Mouse (Mus musculus) CH12.LX (cell line): Measurements from ENCODE around the gene Lrrc4. TPM values are rescaled to one million over a fixed set of nuclear protein-coding genes. Genes with fewer than 3 reads are reported as not detected.

Experiments
- DNase-seq: peaks from one replicate; pipeline ENCODE4 v3.0.0-alpha.2; 2013; ENCODE audit errors: extremely low read depth
- H3K27ac ChIP-seq: 2 replicates; pipeline ENCODE4 v1.5.1; 2012; ENCODE audit warnings: low read depth, mild to moderate bottlenecking, control low read depth, moderate library complexity; ENCODE audit not compliant: insufficient read depth
- H3K27me3 ChIP-seq: replicated peaks from 2 replicates; pipeline ENCODE3; 2012; ENCODE audit warnings: inconsistent platforms
- H3K36me3 ChIP-seq, 2 experiments: replicated peaks in 1 of 2; 2 replicates each; pipeline versions ENCODE3 to v1.6.1; 2012; ENCODE audit warnings: inconsistent platforms in 1 of 2, low read length in 1 of 2, mild to moderate bottlenecking in 1 of 2, mixed read lengths in 1 of 2, moderate library complexity in 1 of 2; ENCODE audit not compliant: control insufficient read depth in 1 of 2, insufficient read depth in 1 of 2
- H3K4me1 ChIP-seq, 2 experiments: 2 replicates each; pipeline ENCODE4 v1.6.1; 2012; ENCODE audit warnings: inconsistent platforms in 1 of 2, moderate library complexity in 1 of 2; ENCODE audit not compliant: insufficient read depth in 2 of 2, control insufficient read depth in 1 of 2
- H3K4me2 ChIP-seq: 2 replicates; pipeline ENCODE4 v1.6.1; 2012; ENCODE audit warnings: low read depth, mild to moderate bottlenecking, control low read depth; ENCODE audit not compliant: poor library complexity, insufficient read depth, severe bottlenecking
- H3K4me3 ChIP-seq, 3 experiments: fragments of 150-350 bp in 1 of 3; sonication (generic) in 1 of 3; replicated peaks in 1 of 3; 2 replicates each; pipeline versions ENCODE3 to v1.5.1; 2011 to 2012; ENCODE audit warnings: low read depth in 2 of 3, low read length in 2 of 3, mild to moderate bottlenecking in 2 of 3, moderate library complexity in 2 of 3, control low read depth in 1 of 3, improper control_type of control experiment in 1 of 3, inconsistent platforms in 1 of 3, mixed read lengths in 1 of 3; ENCODE audit not compliant: poor library complexity in 1 of 3
- H3K79me2 ChIP-seq: replicated peaks from 2 replicates; pipeline ENCODE4 v1.6.1; 2012; ENCODE audit warnings: mild to moderate bottlenecking, moderate library complexity; ENCODE audit not compliant: control insufficient read depth, poor library complexity, insufficient read depth, severe bottlenecking; ENCODE audit errors: extremely low read depth
- H3K9ac ChIP-seq: 2 replicates; pipeline ENCODE4 v1.6.1; 2012; ENCODE audit warnings: low read depth, mild to moderate bottlenecking, control low read depth, moderate library complexity; ENCODE audit not compliant: insufficient read depth
- H3K9me3 ChIP-seq: replicated peaks from 2 replicates; pipeline ENCODE3; 2012; ENCODE audit warnings: low read length, inconsistent platforms, mixed read lengths
- BHLHE40 ChIP-seq: IDR thresholded peaks from 2 replicates; pipeline ENCODE4 v1.6.1; 2011; ENCODE audit warnings: mild to moderate bottlenecking, low read depth, low read length, improper control_type of control experiment
- CHD1 ChIP-seq: IDR thresholded peaks from 2 replicates; pipeline ENCODE4 v1.6.1; 2012; ENCODE audit warnings: low read depth, low read length, improper control_type of control experiment, inconsistent platforms
- ETS1 ChIP-seq: conservative IDR thresholded peaks from 2 replicates; pipeline ENCODE4 v1.6.1; 2012; ENCODE audit warnings: low read depth, mild to moderate bottlenecking, inconsistent platforms, low read length, improper control_type of control experiment, moderate library complexity
- HCFC1 ChIP-seq: IDR thresholded peaks from 2 replicates; pipeline ENCODE4 v1.6.1; 2012; ENCODE audit warnings: low read depth, mild to moderate bottlenecking, inconsistent platforms, low read length, improper control_type of control experiment
- JUND ChIP-seq: conservative IDR thresholded peaks from 2 replicates; pipeline ENCODE4 v1.6.1; 2011; ENCODE audit warnings: low read depth, low read length, improper control_type of control experiment
- KAT2A ChIP-seq: IDR thresholded peaks from 2 replicates; pipeline ENCODE4 v1.6.1; 2012; ENCODE audit warnings: low read length, improper control_type of control experiment, inconsistent platforms; ENCODE audit not compliant: insufficient replicate concordance
- MAX ChIP-seq: IDR thresholded peaks from 2 replicates; pipeline ENCODE4 v1.6.1; 2011; ENCODE audit warnings: low read length, improper control_type of control experiment
- MEF2A ChIP-seq: IDR thresholded peaks from 2 replicates; pipeline ENCODE4 v1.6.1; 2014; ENCODE audit warnings: low read depth, mild to moderate bottlenecking, inconsistent platforms, low read length, improper control_type of control experiment, borderline replicate concordance
- NRF1 ChIP-seq: IDR thresholded peaks from 2 replicates; pipeline ENCODE4 v1.6.1; 2014; ENCODE audit warnings: low read depth, mild to moderate bottlenecking, inconsistent platforms, low read length, improper control_type of control experiment, moderate library complexity
- PAX5 ChIP-seq: IDR thresholded peaks from 2 replicates; pipeline ENCODE4 v1.6.1; 2012; ENCODE audit warnings: low read length, inconsistent platforms, mixed read lengths
- POLR2A ChIP-seq: IDR thresholded peaks from 2 replicates; pipeline ENCODE4 v1.6.1; 2011; ENCODE audit warnings: low read depth, mild to moderate bottlenecking, improper control_type of control experiment, low read length
- RAD21 ChIP-seq: IDR thresholded peaks from 2 replicates; pipeline ENCODE4 v1.6.1; 2011; ENCODE audit warnings: low read depth, mild to moderate bottlenecking, low read length, improper control_type of control experiment, moderate library complexity
- TBP ChIP-seq: conservative IDR thresholded peaks from 2 replicates; pipeline ENCODE4 v1.6.1; 2011; ENCODE audit warnings: low read depth, low read length, improper control_type of control experiment
- USF1 ChIP-seq: IDR thresholded peaks from 2 replicates; pipeline ENCODE4 v1.6.1; 2014; ENCODE audit warnings: low read depth, mild to moderate bottlenecking, inconsistent platforms, low read length, improper control_type of control experiment
- USF2 ChIP-seq: conservative IDR thresholded peaks from 2 replicates; pipeline ENCODE4 v1.6.1; 2011; ENCODE audit warnings: low read depth, low read length, improper control_type of control experiment
- ZKSCAN1 ChIP-seq: IDR thresholded peaks from 2 replicates; pipeline ENCODE4 v1.6.1; 2012; ENCODE audit warnings: low read depth, inconsistent platforms, low read length, improper control_type of control experiment, borderline replicate concordance
- ZNF384 ChIP-seq: IDR thresholded peaks from 2 replicates; pipeline ENCODE4 v1.6.1; 2012; ENCODE audit warnings: low read depth, low read length, improper control_type of control experiment, inconsistent platforms
- dilution Hi-C: fragments of 300-500 bp; cut with MboI; formaldehyde crosslinking; loops from 2 replicates; pipeline ENCODE4 v1.14.3; 2020; ENCODE audit warnings: low sequenced_read_pairs; ENCODE audit not compliant: extremely low pct_unique_long_range_greater_than_20kb, extremely low pct_ligation_motif_present
- in situ Hi-C: fragments of 300-500 bp; cut with MboI; formaldehyde crosslinking; loops from 3 replicates; pipeline ENCODE4 v1.14.3; 2019; ENCODE audit warnings: low sequenced_read_pairs, low pct_ligation_motif_present, low pct_unique_long_range_greater_than_20kb, mixed read lengths
- polyA plus RNA-seq: library from polyadenylated mRNA; unstranded; fragments of >175 nt; gene quantifications from 2 replicates; pipeline ENCODE4 v1.2.1, GENCODE M21; 2012; ENCODE audit warnings: low read depth; ENCODE audit not compliant: insufficient read length
- total RNA-seq, 2 experiments: library from RNA; depleted of rRNA; stranded (reverse); fragments of 300-350 nt in 1 of 2; fragments of >200 nt in 1 of 2; gene quantifications; 2 replicates each; pipeline ENCODE4 v1.2.3; 2012 to 2014

Gene Lrrc4
- total and polyA plus RNA-seq, 3 experiments, result 0.09 to 0.55 TPM; not detected in 1

DNA sequence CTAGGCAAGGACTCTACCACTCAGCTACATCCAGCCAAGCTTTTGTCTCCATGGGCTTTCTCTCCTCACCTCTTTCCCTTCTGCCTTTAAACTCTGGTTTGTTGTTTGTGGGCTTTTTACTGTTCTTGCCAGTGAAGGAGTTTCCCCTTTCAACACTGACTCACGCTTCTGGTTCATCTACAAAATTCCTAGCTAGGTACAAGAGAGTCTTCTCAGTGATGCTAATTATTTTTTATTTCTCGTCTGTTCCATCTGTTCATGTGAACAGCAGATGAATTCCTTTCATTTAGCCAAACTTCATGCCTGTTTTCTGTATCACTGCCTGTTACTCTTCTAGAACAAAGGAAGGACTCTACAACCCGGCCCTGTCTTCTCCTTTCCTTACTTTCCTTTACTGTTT lies 215.6 kb downstream of the Lrrc4 start:
- no peak overlapping the region for H3K9ac ChIP-seq
- H3K4me2 ChIP-seq, result no peak overlapping the region
- dilution Hi-C loops (no loop called here), in situ Hi-C loops (no loop called here)
- H3K27me3 ChIP-seq, result no peaks in the 10 kb centered on the region
- H3K4me3 ChIP-seq, result no peak overlapping the region
- no peaks in the 10 kb centered on the region for H3K9me3 ChIP-seq
- H3K27ac ChIP-seq, result no peak overlapping the region
- DNase-seq, result no peak
- TF ChIP-seq RAD21 (no peak), BHLHE40 (no peak), MEF2A (no peak), HCFC1 (no peak), JUND (no peak), NRF1 (no peak), TBP (no peak)
- H3K36me3 ChIP-seq, result peaks cover 4 to 53% of the 10 kb centered on the region in 2 experiments
- H3K79me2 ChIP-seq, result peaks cover 33% of the 10 kb centered on the region
- H3K4me1 ChIP-seq, result peaks cover 0 to 36% of the 10 kb centered on the region in 2 experiments; a peak in 2 of 4 replicates

DNA sequence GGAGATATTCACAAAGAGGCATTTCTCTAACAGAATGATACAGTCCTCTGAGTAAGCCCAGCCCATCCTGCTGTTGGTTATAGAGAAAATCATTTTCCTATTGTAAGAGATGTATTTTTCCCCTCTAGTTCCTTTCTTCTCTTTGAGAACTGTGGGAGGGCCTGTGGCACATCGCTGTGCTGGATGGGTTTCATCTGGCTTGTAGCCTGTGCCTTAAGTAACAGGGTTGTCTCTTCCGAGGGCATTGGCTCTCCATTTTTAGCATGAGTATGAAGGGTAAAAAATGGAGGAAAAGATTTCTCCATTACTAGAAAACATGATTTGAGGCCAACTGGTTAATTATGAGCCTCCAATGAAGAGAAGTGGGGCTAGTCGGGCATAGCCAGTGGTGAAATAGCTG lies 216.1 kb downstream of the Lrrc4 start:
- TF ChIP-seq ETS1 (no peak), ZKSCAN1 (no peak), ZNF384 (no peak), USF2 (no peak)
- in situ Hi-C loops, result no loop called here
- H3K4me1 ChIP-seq, result peaks cover 0 to 32% of the 10 kb centered on the region in 2 experiments; a peak in 2 of 4 replicates

DNA sequence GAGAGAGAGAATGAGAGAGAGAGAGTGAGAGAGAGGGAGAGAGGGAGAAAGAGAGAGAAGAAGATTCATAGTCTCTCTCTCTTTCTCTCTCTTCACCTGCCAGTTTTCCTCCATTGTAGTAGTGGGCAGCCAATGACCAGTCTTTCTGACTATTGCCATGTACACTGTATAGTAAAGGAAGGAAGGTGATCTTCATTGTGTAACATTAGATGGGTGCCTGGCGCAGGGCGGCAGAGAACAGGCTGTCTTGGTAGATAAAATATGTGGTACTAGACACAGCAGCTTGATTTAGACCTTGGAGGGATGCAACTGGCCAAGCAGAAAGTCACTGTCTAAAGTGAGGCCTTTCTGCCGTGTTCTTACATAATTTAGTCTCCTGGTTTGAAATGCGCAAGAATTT lies 216.7 kb downstream of the Lrrc4 start:
- Histone ChIP-seq H3K4me1 (peaks cover 0 to 34% of the 10 kb centered on the region in 2 experiments; a peak in 2 of 4 replicates), H3K79me2 (peaks cover 30% of the 10 kb centered on the region), H3K9me3 (no peaks in the 10 kb centered on the region), H3K27ac (no peak overlapping the region), H3K4me2 (no peak overlapping the region), H3K9ac (no peak overlapping the region), H3K27me3 (no peaks in the 10 kb centered on the region), H3K36me3 (peaks cover 4 to 52% of the 10 kb centered on the region in 2 experiments), H3K4me3 (no peak overlapping the region)
- no peak for DNase-seq
- TF ChIP-seq USF1 (no peak), MEF2A (no peak), PAX5 (no peak), CHD1 (no peak), KAT2A (no peak), ZKSCAN1 (no peak), POLR2A (no peak), MAX (no peak)
- in situ Hi-C loops, result no loop called here
- dilution Hi-C loops, result no loop called here

More for the DNA sequence above, 216.1 kb downstream of the Lrrc4 start:
- H3K4me2 ChIP-seq, result no peak overlapping the region
- no peaks in the 10 kb centered on the region for H3K27me3 ChIP-seq
- H3K9ac ChIP-seq, result no peak overlapping the region
- DNase-seq, result no peak
- no peak overlapping the region for H3K27ac ChIP-seq
- peaks cover 33% of the 10 kb centered on the region for H3K79me2 ChIP-seq
- H3K4me3 ChIP-seq, result no peak overlapping the region
- H3K9me3 ChIP-seq, result no peaks in the 10 kb centered on the region
- H3K36me3 ChIP-seq, result peaks cover 4 to 55% of the 10 kb centered on the region in 2 experiments
- dilution Hi-C loops, result no loop called here
